Mouse (Mus musculus) spleen, postnatal 4 days (tissue): ENCODE data around the gene Faah.

Experiments used
- DNase-seq, 2 experiments: peaks; one replicate each; pipeline ENCODE4 v3.0.0; 2022; ENCODE audit warnings: low spot score in 2 of 2

Gene Faah

DNA sequence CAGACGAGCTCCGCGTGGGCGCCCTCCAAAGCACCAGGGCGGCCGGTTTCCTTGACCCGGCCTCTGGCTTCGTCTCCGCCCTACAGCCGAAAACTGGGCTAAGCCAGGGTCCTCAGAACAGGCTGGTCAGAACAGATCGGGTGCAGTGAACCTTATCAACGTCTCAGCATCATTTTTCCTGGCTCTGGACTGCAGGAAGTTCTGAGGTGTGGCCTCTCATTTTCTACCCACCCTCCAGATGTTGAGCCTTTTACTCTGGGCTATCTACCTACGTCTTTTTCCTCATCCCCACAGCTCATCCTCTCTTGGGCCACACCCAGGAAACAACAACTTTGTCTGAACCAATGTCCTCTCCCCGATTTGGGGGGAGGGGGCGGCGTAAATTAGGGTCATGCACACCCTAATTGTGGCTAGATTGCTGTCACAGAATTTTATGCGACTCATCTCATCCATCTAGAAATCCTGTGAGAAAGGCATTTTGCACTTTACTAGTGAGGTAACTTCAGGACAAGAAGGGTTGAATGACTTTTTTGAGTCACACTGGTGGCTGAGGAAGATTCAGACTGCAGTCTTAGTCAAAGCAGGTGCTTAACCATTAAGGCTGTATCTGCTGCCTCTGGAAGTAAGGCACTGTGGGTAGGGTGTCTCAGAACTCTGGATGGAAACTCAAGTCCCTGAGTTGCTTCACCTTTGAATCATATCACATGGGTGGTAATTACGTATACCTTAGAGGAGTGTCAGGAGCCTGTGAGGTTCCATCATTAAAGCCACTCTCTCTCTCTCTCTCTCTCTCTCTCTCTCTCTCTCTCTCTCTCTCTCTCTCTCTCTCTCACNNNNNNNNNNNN lies at the start of gene Faah:
Gene Faah (minus strand): TSS at position 25 of the 845 bp plus-strand sequence.
- no peak for DNase-seq

DNA sequence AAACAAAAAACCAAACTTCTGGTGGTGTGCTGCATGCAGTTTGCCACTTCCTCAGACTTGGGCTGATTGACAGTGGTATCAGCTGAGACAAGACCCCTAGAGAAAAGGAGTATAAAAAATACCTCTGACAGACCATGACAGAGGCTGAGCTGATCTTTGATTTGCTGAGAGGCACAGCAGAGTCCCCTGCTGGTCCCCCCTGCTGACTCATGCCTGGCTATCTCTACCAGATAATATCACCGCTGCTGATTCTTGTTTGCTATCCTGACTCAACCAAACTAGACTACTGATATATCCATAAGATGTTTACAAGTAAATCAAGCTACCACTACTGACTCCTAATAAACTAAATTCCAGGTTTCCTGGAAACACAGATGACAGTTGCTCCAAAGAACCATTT lies 46.1 kb upstream of the Faah start:
- no peak for DNase-seq

DNA sequence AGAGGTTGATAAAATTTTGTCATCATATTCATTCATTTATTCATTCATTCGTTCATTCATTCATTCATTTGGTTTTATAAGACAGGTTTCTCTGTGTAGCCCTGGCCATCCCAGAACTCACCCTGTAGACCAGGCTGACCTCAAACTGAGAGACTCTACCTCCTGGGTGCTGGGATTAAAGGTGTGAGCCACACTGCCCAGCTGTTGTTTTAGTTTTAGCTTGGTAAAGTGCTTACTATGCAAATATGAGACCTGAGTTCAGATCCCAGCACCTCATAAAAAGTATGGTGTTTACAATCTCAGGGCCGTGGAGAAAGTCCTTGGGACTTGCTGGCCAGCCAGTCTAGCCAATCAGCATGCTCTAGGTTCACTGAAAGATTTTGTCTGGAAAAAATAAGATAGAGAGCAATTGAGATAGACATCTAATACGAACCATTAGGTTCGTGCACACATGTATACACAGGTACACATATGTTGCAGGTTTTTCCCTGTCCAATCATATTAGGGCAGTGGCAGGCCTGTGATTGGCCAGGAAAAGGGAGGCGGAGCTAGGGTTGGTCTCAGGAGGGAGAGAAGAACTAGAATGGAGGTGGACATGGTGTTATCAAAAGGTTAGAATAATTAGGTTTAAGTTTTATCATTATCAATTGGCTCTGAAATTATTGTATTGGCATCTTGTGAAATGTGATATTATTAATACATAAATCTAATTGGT lies 41.4 kb upstream of the Faah start:
- no peak for DNase-seq

DNA sequence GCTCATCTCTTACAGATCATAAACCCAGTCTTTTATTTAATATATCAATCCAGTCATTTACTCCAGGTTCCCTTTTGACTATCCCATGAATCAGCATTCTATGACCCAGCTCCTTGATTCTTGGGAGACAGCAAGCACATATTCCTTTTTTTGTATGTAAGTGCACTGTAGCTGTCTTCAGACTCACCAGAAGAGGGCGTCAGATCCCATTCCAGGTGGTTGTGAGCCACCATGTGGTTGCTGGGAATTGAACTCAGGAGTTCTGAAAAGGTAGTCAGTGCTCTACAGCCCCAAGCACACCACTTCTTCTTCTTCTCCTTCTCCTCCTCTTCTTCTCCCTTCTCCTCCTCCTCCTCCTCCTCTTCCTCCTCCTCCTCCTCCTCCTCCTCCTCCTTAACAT lies 39.8 kb upstream of the Faah start:
- no peak for DNase-seq

DNA sequence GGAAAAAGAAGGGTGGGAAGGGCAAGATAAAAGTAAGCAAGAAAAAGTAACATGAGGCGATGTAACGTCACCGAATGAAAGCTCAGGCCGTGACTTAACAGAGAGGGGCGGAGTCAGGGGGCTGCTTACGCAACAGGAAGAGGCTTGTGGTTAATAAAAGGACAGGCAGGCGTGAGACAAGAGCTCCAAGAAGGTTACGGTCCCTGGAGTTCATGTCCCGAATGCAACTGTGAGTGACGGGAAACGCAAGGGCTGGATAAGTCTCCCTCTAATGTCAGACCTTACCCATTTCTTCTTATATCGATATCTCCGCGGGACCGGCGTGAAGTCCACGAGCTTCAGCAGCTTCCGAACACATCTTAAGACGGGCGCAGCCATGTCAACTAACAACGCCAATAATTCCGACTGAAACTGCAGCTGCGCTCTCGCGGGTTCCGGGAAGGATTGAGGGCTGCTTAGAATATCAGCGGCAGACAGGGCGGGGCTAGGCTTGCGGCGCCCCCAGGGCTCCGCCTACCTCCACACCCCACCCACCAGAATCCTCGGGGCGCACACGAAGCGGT lies 35.8 kb upstream of the Faah start, which contains the start of gene Nsun4:
Gene Nsun4 (minus strand): TSS at position 478 of the 563 bp plus-strand sequence.
- peak; percentile 87 to 90 for DNase-seq

DNA sequence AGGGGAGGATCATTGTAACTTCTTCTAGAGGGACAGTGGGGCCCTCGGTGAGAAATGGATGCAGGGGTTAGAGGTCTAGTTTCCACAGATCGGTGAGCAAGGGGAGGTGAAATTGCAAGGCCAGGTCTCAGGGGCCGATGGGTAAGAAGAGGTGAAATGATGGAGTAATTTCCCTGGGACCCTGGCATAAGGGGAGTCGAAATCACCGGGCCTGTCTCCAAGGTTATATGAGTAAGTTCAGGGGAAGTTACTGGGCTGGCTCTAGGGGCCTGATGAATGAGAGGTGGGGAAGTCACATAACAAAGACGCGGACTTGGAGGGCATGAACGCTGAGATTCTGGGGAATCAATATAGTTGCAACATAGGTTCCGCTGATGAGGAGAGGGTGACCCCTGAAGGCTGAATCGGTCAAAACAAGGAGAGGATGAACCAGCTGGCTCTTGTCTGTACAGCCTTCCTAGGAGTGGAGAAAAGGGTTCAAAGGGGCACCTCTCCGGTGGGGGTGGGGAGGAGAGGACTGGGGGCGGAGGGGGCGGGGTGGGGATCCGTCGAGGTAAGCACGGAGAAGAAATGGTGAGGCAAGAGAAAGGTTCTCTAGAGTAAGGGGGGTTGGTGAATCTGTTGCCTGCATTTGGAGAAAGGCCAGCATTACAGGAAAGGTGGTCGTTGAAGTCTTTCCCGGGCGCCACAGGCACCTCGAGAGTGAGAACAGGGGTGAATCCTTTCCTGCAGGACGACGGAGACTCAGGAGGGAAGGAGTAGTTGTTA lies 35.0 kb upstream of the Faah start:
- peak; percentile 29 to 64 for DNase-seq

DNA sequence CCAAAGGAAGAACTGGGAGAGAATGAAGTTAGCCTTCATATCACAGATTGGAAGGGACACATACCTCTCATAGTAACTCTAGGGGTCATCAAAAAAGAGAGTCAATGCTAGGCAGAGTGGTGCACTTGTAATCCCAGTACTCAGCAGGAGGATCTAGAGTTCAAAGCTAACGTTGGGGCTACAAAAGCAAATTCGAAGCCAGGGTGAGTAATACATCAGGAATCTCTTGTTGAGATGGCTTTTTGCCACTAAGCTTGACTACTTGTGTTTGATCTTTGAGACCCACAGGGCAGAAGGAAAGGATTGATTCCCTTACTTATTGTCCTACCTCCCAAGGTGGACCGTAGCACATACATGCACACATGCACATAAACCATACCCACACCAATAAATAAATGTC lies 31.5 kb upstream of the Faah start:
- no peak for DNase-seq

DNA sequence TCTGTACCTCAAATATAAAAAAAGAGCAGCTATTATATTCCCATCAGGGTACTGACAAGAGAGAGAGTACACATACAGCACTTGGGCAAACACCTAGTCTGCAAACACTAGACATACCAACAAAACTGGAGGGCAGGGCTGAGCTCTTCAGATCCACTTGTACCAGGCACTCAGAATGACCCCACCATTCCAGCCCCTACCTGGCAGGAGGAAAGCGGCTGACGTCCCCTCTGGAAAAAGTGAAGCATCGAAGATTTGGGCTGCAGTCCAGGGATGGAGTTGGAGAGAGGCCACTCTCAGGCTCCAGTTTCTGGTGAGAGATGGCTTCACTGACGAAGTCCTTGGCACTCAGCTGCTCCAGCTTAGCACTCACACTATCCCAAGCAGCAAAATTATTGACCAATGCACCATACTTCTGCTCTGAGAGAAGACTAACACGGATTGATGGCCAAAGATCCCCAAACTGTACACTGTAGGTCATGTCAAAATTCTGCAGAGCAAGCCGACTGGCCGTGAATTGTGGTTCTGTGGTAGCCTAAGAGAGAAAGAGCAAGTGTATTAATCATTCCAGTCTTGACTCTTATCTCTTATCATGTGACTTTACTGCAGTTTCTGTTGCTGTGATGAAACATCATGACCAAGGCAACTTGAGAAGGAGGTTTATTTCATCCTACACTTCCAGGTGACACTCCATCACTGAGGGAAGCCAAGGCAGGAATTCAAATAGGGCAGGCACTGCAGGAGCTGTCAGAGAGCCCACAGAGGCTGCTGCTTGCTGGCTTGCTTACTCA lies 30.6 kb upstream of the Faah start:
- DNase-seq: no peak

DNA sequence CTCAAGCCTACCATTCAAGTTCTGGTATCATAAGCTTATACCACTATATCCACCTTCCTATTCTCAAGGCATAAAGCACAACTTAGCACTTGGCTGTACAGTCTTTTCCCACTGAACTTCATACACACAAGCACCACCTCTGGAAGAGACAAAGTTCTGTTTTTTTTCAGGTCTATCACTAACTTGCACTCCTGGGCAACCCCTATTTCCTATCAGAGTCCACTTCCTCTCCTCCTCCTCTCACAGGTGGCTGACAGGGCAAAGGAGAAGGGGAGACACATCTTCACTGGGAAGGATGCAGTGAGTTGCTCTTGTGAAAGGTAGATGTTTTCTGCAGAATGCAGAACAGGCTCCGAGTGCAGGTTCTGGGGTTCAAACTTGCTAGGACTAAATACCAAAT lies 30.0 kb upstream of the Faah start:
- DNase-seq: no peak

DNA sequence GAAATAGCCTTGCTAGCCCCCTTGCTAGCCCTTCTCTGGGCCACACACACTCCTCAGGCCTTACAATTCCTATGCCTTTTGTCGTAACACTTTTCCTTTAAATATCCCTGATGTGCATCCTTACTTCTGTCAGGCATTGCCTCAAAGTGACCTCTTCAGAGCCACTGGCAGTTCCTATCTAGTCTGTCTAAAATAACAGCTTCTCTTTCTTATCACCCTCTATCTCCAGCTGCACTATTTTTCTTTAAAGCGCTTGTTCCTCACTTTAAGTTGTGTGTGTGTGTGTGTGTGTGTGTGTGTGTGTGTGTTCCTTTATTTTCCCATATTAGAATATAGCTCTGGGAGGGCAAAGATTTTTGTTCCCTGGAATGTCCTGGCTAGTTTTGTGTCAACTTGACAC lies 28.9 kb upstream of the Faah start:
- no peak for DNase-seq

DNA sequence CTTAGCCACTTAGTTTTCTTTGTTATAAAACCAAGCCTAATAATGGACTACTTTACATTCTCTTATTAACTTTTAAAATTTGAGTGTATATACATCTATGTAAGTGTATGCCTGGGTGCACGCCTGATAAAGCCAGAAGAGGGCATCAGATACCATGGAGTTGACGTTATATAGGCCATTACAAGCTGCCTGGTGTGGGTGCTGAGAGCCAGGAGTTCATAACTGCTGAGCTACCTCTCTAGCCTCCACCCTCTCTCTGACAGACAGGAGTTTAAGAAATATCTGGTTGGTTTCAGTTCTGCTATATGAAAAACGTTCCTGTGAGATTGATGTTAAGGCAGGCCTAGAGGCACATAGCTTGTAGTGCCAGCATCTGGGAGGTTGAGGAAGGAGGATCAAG lies 24.5 kb upstream of the Faah start:
- no peak for DNase-seq

DNA sequence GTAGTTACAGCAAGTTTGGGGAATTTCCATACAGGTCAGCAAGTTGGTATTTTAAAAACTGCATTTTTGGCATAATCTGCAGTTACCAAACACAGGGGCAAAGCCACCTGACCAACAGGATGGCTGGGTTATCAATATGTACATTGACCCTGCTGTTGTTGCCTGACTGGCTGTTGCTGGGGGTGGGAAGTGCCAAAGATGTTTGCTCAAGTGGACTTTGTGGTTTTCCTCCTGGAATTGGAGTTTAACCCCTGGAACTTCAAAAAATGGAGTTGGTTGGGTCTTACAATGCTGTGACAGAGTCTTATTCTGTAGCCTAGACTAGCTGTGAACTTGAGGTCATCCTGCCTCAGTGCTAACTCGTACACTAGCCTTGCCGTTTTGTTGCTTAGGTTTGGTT lies 22.7 kb upstream of the Faah start:
- DNase-seq: no peak

DNA sequence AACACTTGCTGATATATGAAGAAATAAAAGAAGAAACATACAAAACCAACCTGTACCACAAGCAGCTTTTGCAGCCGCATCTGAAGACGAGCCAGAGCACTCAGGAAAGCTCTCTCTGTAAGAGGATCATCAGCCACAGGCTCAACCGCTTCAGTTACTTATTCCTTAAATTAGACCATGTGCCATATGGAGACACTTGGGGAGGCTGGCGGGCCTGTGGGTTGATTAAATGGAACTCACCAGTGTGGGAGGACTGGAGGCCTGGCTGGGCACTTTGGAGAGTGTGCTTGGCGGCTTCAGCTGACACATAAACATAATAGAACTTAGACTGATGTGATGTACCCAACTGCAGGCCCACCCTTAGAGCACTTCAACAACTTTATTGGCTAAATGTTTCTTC lies 15.6 kb upstream of the Faah start:
- no peak for DNase-seq

DNA sequence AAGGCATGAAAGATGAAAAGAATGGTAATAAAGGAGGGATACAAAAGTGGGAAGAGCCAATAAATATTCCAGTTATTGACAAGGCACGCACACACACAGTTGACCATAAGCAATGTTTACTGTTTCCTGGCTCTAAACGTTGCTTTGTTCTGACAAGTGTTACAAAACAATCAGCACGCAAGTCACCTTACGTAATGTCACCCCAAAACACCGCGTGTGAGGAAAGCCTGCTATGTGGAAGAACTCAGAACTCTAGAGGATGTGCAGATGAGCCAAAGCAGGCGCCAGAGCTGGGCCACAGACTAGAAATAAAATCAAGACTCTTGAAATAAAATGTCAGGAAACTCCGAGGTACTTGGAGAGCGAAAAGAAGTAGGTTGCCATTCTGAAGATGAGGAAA lies 15.2 kb upstream of the Faah start:
- no peak for DNase-seq

DNA sequence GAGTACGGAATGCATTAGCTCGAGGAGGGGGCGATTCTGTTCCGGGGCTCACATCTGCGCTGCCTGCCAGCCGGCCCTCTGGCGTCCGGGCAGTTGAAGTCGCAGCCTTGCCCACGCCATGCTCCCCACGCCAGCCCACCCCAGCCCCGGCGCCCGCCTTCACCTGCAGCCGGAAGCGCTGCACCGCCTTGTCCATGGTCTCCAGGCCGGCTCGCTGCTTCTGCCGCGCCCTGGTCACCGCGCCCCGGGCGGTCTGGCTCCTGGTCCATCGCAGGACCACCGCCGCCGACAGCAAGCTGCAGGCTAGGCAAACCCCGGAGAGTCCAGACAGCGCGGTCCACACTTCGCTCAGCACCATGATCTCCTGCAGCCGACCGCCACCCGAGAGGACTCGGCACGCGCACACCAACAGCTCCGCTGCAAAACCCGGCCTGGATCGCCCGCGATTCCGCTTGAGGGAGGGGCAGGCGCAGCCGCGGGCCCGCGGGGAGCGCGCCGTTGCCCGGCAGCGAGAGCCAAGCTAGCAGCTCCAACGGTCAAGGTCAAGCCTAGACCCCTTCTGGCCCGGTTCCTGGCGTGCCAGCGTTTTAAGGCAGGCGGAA lies 325 bp downstream of the Faah start:
- DNase-seq: peak; percentile 33 to 71

DNA sequence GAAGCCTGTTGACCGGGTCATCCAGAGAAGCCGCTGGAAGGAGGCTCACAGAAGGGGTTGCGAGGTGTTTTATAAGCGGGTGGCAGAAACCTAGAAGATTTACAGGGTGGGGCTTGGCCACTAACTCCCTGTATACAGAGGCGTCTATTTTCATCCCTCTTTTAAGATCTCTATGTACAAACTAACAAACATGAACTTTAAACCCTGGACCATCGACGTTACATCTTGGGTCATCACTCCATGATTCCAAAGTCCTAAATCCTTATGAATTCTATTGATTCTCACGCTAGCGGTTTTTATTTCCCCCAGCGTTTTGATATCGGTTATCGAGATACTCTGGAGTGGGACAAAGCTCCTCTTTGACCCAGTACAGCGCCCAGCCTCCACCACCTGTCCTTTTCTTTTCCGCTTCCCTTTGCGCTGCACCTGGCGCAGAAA lies 845 bp downstream of the Faah start:
- no peak for DNase-seq

DNA sequence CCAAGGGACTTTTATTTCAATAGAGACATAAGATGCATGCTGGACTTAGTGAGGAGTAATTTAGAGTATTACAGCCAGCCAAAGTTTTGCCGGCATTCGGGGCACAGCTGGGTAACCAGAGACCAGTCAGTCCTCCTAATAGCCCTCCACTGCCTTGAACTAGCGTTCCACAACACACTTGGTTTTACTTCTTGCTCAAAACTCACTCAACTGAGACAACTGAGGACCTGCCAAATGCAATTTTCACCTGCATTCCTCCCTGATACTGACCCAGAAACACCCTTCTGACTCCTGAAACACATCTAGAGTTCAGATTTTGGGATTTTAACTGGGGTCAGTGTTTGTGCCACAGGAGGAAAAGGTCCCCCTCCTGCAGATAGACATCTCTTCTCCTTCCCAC lies 1.3 kb downstream of the Faah start:
- no peak for DNase-seq

DNA sequence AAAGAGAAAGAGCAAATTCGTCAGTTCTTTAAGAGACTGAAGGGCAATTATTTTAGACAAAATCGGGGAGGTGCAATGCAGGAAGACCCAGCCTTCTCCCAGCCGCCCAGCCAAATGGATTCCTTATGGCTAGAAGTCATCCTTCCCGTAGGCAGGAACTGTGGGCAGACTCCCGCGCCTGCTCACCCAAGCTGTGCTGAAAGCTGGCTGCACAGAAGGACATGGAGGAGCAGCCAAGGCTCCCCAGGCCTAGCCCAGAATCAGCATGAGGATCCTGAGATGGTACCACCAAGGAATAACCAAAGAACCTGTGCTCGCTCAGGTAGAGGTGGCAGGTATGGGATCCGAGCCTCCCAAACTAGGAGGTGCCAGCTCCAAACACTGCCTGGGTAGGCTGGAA lies 1.7 kb downstream of the Faah start:
- DNase-seq: no peak

DNA sequence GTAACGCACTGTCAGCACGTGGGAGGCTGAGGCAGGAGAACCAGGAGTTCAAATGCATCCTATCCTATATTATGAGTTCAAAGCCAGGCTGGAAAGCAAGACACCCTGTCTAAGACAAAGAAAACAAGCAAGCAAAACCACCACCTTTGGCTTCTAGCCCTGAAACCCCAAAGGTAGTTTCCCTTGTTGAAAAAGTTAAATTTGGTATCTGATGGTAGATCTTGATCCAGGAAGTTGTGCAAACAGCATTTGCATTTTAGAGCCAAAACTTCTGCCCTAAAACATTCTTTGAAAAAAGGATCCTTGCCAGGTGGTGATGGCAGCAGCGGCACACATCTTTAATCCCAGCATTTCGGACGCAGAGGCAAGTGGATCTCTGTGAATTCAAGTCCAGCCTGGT lies 2.2 kb downstream of the Faah start:
- DNase-seq: no peak

DNA sequence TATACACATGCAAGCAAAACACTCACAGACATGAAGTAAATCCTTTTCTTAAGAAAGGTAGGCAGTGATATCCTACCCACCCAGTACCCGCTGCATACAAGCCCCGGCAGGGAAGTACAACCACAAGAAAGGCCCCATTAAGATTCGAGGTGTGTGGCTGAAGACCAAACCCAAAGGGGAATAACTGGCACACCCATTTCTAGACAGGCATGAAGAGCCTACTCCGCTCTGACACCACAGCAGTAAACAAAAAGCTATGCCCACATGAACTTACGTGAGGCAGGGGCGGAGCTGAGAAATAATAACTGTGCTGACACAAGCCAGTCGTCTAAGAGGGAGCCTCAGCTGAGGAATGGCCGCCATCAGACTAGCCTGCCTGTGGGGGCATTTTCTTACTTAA lies 7.5 kb downstream of the Faah start:
- DNase-seq: no peak

DNA sequence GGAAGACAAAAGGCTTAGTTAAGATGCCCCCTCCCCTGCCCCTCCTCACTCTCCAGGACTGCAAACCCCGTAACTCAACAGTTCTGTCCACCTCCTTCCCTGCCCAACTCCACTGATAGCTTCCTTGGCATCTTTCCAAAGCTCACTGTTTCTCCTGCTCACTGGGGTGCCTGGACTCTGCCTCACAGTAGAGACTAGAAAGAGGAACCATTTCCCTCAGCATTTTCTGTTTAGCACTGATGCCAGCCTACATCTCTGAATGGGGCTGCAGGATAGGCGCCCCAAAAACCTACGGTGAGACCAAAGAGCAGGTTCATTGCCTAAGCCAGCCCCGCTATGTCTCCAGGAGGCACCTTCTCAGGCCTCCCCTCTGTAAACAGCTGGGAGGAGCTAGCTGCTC lies 16.5 kb downstream of the Faah start:
- DNase-seq: no peak
